Comparison of ENCODE assay signal across 13 mouse cellular contexts in the genomic region with DNA sequence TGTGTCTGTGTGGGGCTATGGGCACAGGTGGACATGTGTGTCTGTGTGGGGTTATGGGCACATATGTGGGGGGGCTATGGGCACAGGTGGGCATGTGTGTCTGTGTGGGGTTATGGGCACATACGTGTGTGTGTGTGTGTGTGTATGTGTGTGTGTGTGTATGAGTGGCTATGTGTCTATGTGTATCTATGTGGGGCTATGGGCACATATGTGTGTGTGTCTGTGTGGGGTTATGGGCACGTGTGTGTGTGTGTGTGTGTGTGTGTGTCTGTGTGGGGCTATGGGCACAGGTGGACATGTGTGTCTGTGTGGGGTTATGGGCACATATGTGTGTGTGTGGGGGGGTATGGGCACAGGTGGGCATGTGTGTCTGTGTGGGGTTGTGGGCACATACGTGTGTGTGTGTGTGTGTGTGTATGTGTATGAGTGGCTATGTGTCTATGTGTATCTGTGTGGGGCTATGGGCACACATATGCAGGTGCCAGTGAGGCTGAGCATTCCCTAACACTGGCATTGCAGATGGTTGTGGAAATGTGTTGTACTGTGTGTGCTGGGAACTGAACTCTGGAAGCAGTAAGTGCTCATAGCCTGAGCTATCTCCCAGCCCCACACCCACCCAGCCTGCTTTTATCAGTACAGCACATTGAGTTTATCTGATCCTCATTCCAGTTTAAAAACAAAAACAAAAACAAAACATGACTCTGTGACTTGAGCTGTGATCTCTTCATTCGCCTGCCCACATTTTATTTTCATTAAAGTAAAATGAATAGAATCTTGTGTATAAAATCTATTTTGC. TPM values are rescaled to one million over a fixed set of nuclear protein-coding genes. Genes with fewer than 3 reads are reported as not detected.
A peak's percentile ranks its signal among the peaks of the same experiment; 100 is the strongest.
DNase-seq lines count a peak whose midpoint lies in the region; ATAC-seq and TF ChIP-seq lines count a peak whose summit lies in the region.
"Had no signal": no experiment of that assay in that cellular context is flagged by ENCODE, and none has a peak within 500 bp of the region (broad histone marks: within the 10 kb centered on the region; RNA-seq: fewer than 3 reads in every experiment).

No protein-coding gene starts in this region.

- ATAC-seq in hindbrain, embryonic 16.5 days, result peak; percentile 10; the same call in 1 of the 2 replicates
- no peak for ATAC-seq in hindbrain, embryonic 12.5 days (ENCODE audit: low FRiP score)
- ATAC-seq in stomach, embryonic 14.5 days (ENCODE audit: insufficient number of reproducible peaks, insufficient read depth, low FRiP score, low read depth), result peak; percentile 59; the same call in 1 of the 2 replicates
- ATAC-seq in stomach, postnatal 0 days (ENCODE audit: low FRiP score, low TSS enrichment), result no peak
- peak; percentile 17; the same call in 1 of the 2 replicates for ATAC-seq in limb, embryonic 11.5 days (ENCODE audit: insufficient number of reproducible peaks, low FRiP score, low TSS enrichment, low read depth)
- ATAC-seq in stomach, embryonic 15.5 days (ENCODE audit: insufficient read depth, low FRiP score, low read depth), result peak; percentile 84; the same call in 1 of the 2 replicates
- ATAC-seq: Patski had no signal

- no peak overlapping the region for H3K27ac ChIP-seq in hindbrain, embryonic 16.5 days (ENCODE audit: low read depth, low read length)
- no peak overlapping the region for H3K27ac ChIP-seq in hindbrain, embryonic 12.5 days
- H3K27ac ChIP-seq in stomach, embryonic 14.5 days (ENCODE audit: low read length), result no peak overlapping the region
- H3K27ac ChIP-seq in stomach, postnatal 0 days (replicated peaks), result no peak overlapping the region
- H3K27ac ChIP-seq in limb, embryonic 11.5 days (replicated peaks; ENCODE audit: low read depth, low read length), result no peak overlapping the region
- no peak overlapping the region for H3K27ac ChIP-seq in stomach, embryonic 15.5 days
- H3K27ac ChIP-seq: left cerebral cortex, adult 2 months had no signal

- H3K4me1 ChIP-seq in hindbrain, embryonic 16.5 days (ENCODE audit: control insufficient read depth, insufficient read depth, low read depth, low read length), result peaks cover 4% of the 10 kb centered on the region
- peaks cover 24% of the 10 kb centered on the region for H3K4me1 ChIP-seq in hindbrain, embryonic 12.5 days
- H3K4me1 ChIP-seq in stomach, embryonic 14.5 days (ENCODE audit: control insufficient read depth, insufficient read depth, low read length), result peaks cover 21% of the 10 kb centered on the region; the same call in 1 of the 2 replicates
- peaks cover 3% of the 10 kb centered on the region; the same call in 1 of the 2 replicates for H3K4me1 ChIP-seq in stomach, postnatal 0 days (replicated peaks; ENCODE audit: control insufficient read depth, insufficient read depth)
- H3K4me1 ChIP-seq in limb, embryonic 11.5 days (ENCODE audit: control insufficient read depth, insufficient read depth, low read length), result peaks cover 4% of the 10 kb centered on the region; the same call in 1 of the 2 replicates
- 0 out of 2 replicates have a peak, but pooled peaks cover 11% of the 10 kb centered on the region for H3K4me1 ChIP-seq in stomach, embryonic 15.5 days

- 84% methylated on average over 4 of the region's 4 CpGs for WGBS in hindbrain, embryonic 16.5 days
- WGBS in hindbrain, embryonic 12.5 days, result 90% methylated on average over 4 of the region's 4 CpGs
- WGBS in stomach, embryonic 14.5 days, result 94% methylated on average over 4 of the region's 4 CpGs
- WGBS in stomach, postnatal 0 days, result 94% methylated on average over 4 of the region's 4 CpGs
- WGBS in limb, embryonic 11.5 days, result 91% methylated on average over 4 of the region's 4 CpGs
- 79% methylated on average over 4 of the region's 4 CpGs for WGBS in stomach, embryonic 15.5 days

- no peak overlapping the region for H3K4me2 ChIP-seq in hindbrain, embryonic 16.5 days (ENCODE audit: low read length)
- H3K4me2 ChIP-seq in hindbrain, embryonic 12.5 days (replicated peaks), result no peak overlapping the region
- no peak overlapping the region for H3K4me2 ChIP-seq in stomach, embryonic 14.5 days (replicated peaks; ENCODE audit: low read depth, low read length)
- H3K4me2 ChIP-seq in stomach, postnatal 0 days (replicated peaks; ENCODE audit: low read depth), result no peak overlapping the region
- H3K4me2 ChIP-seq in limb, embryonic 11.5 days (ENCODE audit: low read depth, severe bottlenecking), result no peak overlapping the region
- H3K4me2 ChIP-seq in stomach, embryonic 15.5 days, result no peak overlapping the region

- no peak overlapping the region for H3K9ac ChIP-seq in hindbrain, embryonic 16.5 days (ENCODE audit: low read depth, low read length)
- no peak overlapping the region for H3K9ac ChIP-seq in hindbrain, embryonic 12.5 days
- H3K9ac ChIP-seq in stomach, embryonic 14.5 days (replicated peaks; ENCODE audit: low read depth, low read length), result no peak overlapping the region
- H3K9ac ChIP-seq in stomach, postnatal 0 days (ENCODE audit: low read length), result no peak overlapping the region
- H3K9ac ChIP-seq in limb, embryonic 11.5 days (ENCODE audit: low read length), result no peak overlapping the region
- H3K9ac ChIP-seq in stomach, embryonic 15.5 days, result no peak overlapping the region

- no peak for TF ChIP-seq EP300 in stomach, postnatal 0 days (optimal IDR thresholded peaks at IDR 0.05)

- H3K36me3 ChIP-seq in hindbrain, embryonic 16.5 days (ENCODE audit: control insufficient read depth, insufficient read depth, low read length), result no peaks in the 10 kb centered on the region
- no peaks in the 10 kb centered on the region for H3K36me3 ChIP-seq in hindbrain, embryonic 12.5 days
- no peaks in the 10 kb centered on the region for H3K36me3 ChIP-seq in stomach, embryonic 14.5 days (ENCODE audit: control insufficient read depth, insufficient read depth, low read length)
- H3K36me3 ChIP-seq in stomach, postnatal 0 days (ENCODE audit: control insufficient read depth, insufficient read depth, low read length), result no peaks in the 10 kb centered on the region
- H3K36me3 ChIP-seq in limb, embryonic 11.5 days (ENCODE audit: control insufficient read depth, insufficient read depth, low read length), result no peaks in the 10 kb centered on the region
- H3K36me3 ChIP-seq in stomach, embryonic 15.5 days, result no peaks in the 10 kb centered on the region

- no peak overlapping the region for H3K4me3 ChIP-seq in hindbrain, embryonic 16.5 days (ENCODE audit: low read length)
- no peak overlapping the region for H3K4me3 ChIP-seq in hindbrain, embryonic 12.5 days
- H3K4me3 ChIP-seq in stomach, embryonic 14.5 days (ENCODE audit: low read depth, low read length), result no peak overlapping the region
- no peak overlapping the region for H3K4me3 ChIP-seq in stomach, postnatal 0 days (ENCODE audit: low read depth, low read length)
- H3K4me3 ChIP-seq in limb, embryonic 11.5 days (ENCODE audit: low read depth, low read length), result no peak overlapping the region
- H3K4me3 ChIP-seq in stomach, embryonic 15.5 days (replicated peaks), result no peak overlapping the region
- H3K4me3 ChIP-seq: left cerebral cortex, adult 2 months had no signal

- TF ChIP-seq CTCF in stomach, postnatal 0 days (IDR thresholded peaks at IDR 0.05; ENCODE audit: low read depth), result no peak

- DNase-seq in stomach, postnatal 0 days (ENCODE audit: low spot score), result no peak
- DNase-seq in limb, embryonic 11.5 days (ENCODE audit: low spot score), result no peak
- DNase-seq in left cerebral cortex, postnatal 14 days (ENCODE audit: low spot score in 2 of 2), result no peak
- DNase-seq in kidney, postnatal 36 days, result no peak
- DNase-seq: adrenal gland, adult 2 months; kidney, postnatal 14 days; right cerebral cortex, postnatal 25 days had no signal

- intact Hi-C loops in left cerebral cortex, postnatal 14 days (cut with DNase I), result no loop called here

- H3K27me3 ChIP-seq in hindbrain, embryonic 16.5 days (replicated peaks; ENCODE audit: control insufficient read depth, insufficient read depth, low read length), result no peaks in the 10 kb centered on the region
- no peaks in the 10 kb centered on the region; the same call in none of the 2 replicates for H3K27me3 ChIP-seq in hindbrain, embryonic 12.5 days
- no peaks in the 10 kb centered on the region for H3K27me3 ChIP-seq in stomach, embryonic 14.5 days (ENCODE audit: control insufficient read depth, insufficient read depth, low read length)
- no peaks in the 10 kb centered on the region for H3K27me3 ChIP-seq in stomach, postnatal 0 days (ENCODE audit: control insufficient read depth, insufficient read depth, low read length)
- H3K27me3 ChIP-seq in limb, embryonic 11.5 days (ENCODE audit: control insufficient read depth, insufficient read depth, low read length), result no peaks in the 10 kb centered on the region
- no peaks in the 10 kb centered on the region for H3K27me3 ChIP-seq in stomach, embryonic 15.5 days (replicated peaks)
- H3K27me3 ChIP-seq: Patski had no signal

- no peaks in the 10 kb centered on the region for H3K9me3 ChIP-seq in hindbrain, embryonic 16.5 days (ENCODE audit: control insufficient read depth, low read length)
- no peaks in the 10 kb centered on the region for H3K9me3 ChIP-seq in hindbrain, embryonic 12.5 days (replicated peaks)
- H3K9me3 ChIP-seq in stomach, embryonic 14.5 days (ENCODE audit: control insufficient read depth, low read depth, low read length), result no peaks in the 10 kb centered on the region
- no peaks in the 10 kb centered on the region for H3K9me3 ChIP-seq in stomach, postnatal 0 days (ENCODE audit: control insufficient read depth, low read length)
- no peaks in the 10 kb centered on the region for H3K9me3 ChIP-seq in limb, embryonic 11.5 days (ENCODE audit: control insufficient read depth, low read length)
- no peaks in the 10 kb centered on the region for H3K9me3 ChIP-seq in stomach, embryonic 15.5 days

RNA-seq across cellular contexts. Expression of gene St6galnac3, which starts 8.6 kb away (rescaled TPM):
- polyA plus RNA-seq in hindbrain, embryonic 16.5 days (2015; fragmentation: Nextera tagmentation; extraction: Ambion mirVana), result 20.7 and 23.2 TPM in 2 replicates
- polyA plus RNA-seq in hindbrain, embryonic 12.5 days (2016; fragmentation: Nextera tagmentation; extraction: Ambion mirVana), result 31.7 and 40.8 TPM in 2 replicates
- polyA plus RNA-seq in stomach, embryonic 14.5 days (2014; fragmentation: Nextera tagmentation; extraction: Ambion mirVana), result 46.6 and 51.6 TPM in 2 replicates
- polyA plus RNA-seq in stomach, postnatal 0 days (2015; fragmentation: Nextera tagmentation; extraction: Ambion mirVana), result 4.5 and 6.2 TPM in 2 replicates
- 50.7 and 51.2 TPM in 2 replicates for polyA plus RNA-seq in limb, embryonic 11.5 days (2014; fragmentation: Nextera tagmentation; extraction: Ambion mirVana)
- 36.6 and 39.8 TPM in 2 replicates for polyA plus RNA-seq in stomach, embryonic 15.5 days (2015; fragmentation: Nextera tagmentation; extraction: Ambion mirVana)
- 10 to 100 TPM; 10.8 to 12.1 TPM for total RNA-seq in left cerebral cortex, postnatal 14 days (2021)

Comparison
In these comparisons a context has a peak if more than half of its experiments do, and no peak if none do; other contexts are left out.
1. ATAC-seq: peak in hindbrain, embryonic 16.5 days (single experiment), stomach, embryonic 14.5 days (single experiment), limb, embryonic 11.5 days (single experiment) and stomach, embryonic 15.5 days (single experiment); none in hindbrain, embryonic 12.5 days (single experiment) and stomach, postnatal 0 days (single experiment).